In the genomic region with DNA sequence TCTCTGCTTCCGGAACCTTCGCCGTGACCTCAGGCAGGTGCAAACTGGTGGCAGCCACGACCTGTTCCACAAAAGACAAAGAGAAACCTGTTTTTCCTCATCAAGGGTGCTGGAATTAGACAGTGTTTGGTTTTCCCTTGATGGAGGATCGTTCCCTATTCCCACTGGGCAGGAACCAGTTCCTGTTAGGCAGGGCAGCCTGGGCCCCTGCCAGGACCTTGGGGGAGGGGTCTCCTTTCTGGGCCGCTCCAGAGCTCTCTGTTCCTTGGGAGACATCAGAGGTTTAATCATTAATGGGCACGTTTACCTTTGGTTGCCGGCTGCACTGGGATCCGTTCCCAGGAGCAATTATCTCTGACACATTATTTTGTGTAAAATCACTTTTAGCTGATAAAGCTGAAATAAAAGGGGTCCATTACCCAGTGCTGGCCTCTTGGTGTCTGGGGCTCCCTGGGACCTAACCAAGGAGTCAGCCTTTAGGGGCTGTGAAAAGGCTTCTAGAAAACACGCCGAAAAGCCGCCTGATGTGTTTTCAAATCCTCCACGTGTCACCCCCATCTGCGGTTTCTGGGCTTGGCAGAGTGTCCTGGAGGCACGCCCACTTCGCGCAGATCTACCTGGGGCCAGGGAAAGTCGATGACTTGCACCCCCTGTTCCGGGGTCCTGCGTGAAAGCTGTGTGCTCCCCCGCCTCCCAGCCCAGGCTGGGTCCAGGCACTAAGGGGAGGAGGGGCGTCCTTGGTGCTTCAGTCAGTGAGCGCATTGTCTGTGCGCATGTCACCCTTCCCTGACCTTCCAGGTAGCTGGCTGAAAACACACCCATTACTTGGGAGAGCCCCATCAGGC, we compare ENCODE assay signal across 8 mouse cellular contexts. TPM values are rescaled to one million over a fixed set of nuclear protein-coding genes. Genes with fewer than 3 reads are reported as not detected.
DNase-seq lines count a peak whose midpoint lies in the region; ATAC-seq and TF ChIP-seq lines count a peak whose summit lies in the region.

No protein-coding gene starts in this region.

- H3K4me3 ChIP-seq in heart, embryonic 15.5 days: no peak overlapping the region
- no peak overlapping the region for H3K4me3 ChIP-seq in limb, embryonic 15.5 days
- no peak overlapping the region for H3K4me3 ChIP-seq in stomach, embryonic 14.5 days (ENCODE audit: low read depth, low read length)
- H3K4me3 ChIP-seq in cerebellum, adult 2 months (replicated peaks; ENCODE audit: insufficient read depth, low read depth, low read length): no peak overlapping the region

- H3K36me3 ChIP-seq in heart, embryonic 15.5 days: no peaks in the 10 kb centered on the region
- no peaks in the 10 kb centered on the region for H3K36me3 ChIP-seq in limb, embryonic 15.5 days
- no peaks in the 10 kb centered on the region for H3K36me3 ChIP-seq in stomach, embryonic 14.5 days (ENCODE audit: control insufficient read depth, insufficient read depth, low read length)

- H3K9me3 ChIP-seq in heart, embryonic 15.5 days (replicated peaks): no peaks in the 10 kb centered on the region
- H3K9me3 ChIP-seq in limb, embryonic 15.5 days: no peaks in the 10 kb centered on the region
- H3K9me3 ChIP-seq in stomach, embryonic 14.5 days (ENCODE audit: control insufficient read depth, low read depth, low read length): no peaks in the 10 kb centered on the region

- DNase-seq in gastrocnemius, postnatal 14 days: peak; percentile 39
- no peak for DNase-seq in gastrocnemius, postnatal 25 days
- peak; percentile 64 for DNase-seq in MN1 (ENCODE audit: low spot score)
- DNase-seq in cerebellum, adult 2 months: no peak

- no peak for TF ChIP-seq CTCF in cerebellum, adult 2 months (IDR thresholded peaks at IDR 0.05; ENCODE audit: borderline replicate concordance, insufficient read depth, low read depth, low read length)

- H3K9ac ChIP-seq in heart, embryonic 15.5 days: no peak overlapping the region
- no peak overlapping the region for H3K9ac ChIP-seq in limb, embryonic 15.5 days
- H3K9ac ChIP-seq in stomach, embryonic 14.5 days (replicated peaks; ENCODE audit: low read depth, low read length): no peak overlapping the region

- H3K27ac ChIP-seq in heart, embryonic 15.5 days: peak overlapping the region; percentile 45; the same call in 1 of the 2 replicates
- peak overlapping the region; percentile 85 for H3K27ac ChIP-seq in limb, embryonic 15.5 days
- H3K27ac ChIP-seq in stomach, embryonic 14.5 days (ENCODE audit: low read length): peak overlapping the region; percentile 96
- H3K27ac ChIP-seq in cerebellum, adult 2 months (ENCODE audit: insufficient read depth, low read length): no peak overlapping the region

- intact Hi-C loops in gastrocnemius, postnatal 14 days (cut with DNase I; ENCODE audit: low total_unique reads): no loop called here

- 42% methylated on average over 24 of the region's 24 CpGs for WGBS in heart, embryonic 15.5 days
- 31% methylated on average over 24 of the region's 24 CpGs for WGBS in limb, embryonic 15.5 days
- WGBS in stomach, embryonic 14.5 days: 28% methylated on average over 24 of the region's 24 CpGs
- 39% methylated on average over 24 of the region's 24 CpGs for WGBS in cerebellum, adult 2 months

- H3K4me1 ChIP-seq in heart, embryonic 15.5 days (replicated peaks): peaks cover 53% of the 10 kb centered on the region
- H3K4me1 ChIP-seq in limb, embryonic 15.5 days: peaks cover 55% of the 10 kb centered on the region
- peaks cover 50% of the 10 kb centered on the region for H3K4me1 ChIP-seq in stomach, embryonic 14.5 days (ENCODE audit: control insufficient read depth, insufficient read depth, low read length)
- H3K4me1 ChIP-seq in cerebellum, adult 2 months (ENCODE audit: control insufficient read depth, insufficient read depth, low read length): peaks cover 25% of the 10 kb centered on the region

- 0 out of 2 replicates have a peak overlapping the region, but pooled peaks have one; percentile 6 for H3K4me2 ChIP-seq in heart, embryonic 15.5 days
- peak overlapping the region; percentile 8; the same call in 1 of the 2 replicates for H3K4me2 ChIP-seq in limb, embryonic 15.5 days
- 0 out of 2 replicates have a peak overlapping the region, but pooled peaks have one; percentile 6 for H3K4me2 ChIP-seq in stomach, embryonic 14.5 days (replicated peaks; ENCODE audit: low read depth, low read length)

- no peak; the same call in 1 of the 2 replicates for ATAC-seq in heart, embryonic 15.5 days (replicated peaks; ENCODE audit: insufficient number of reproducible peaks, insufficient read depth, low FRiP score, low read depth)
- ATAC-seq in limb, embryonic 15.5 days (ENCODE audit: insufficient number of reproducible peaks, low FRiP score, low TSS enrichment, low read depth): no peak
- peak; percentile 89 for ATAC-seq in stomach, embryonic 14.5 days (ENCODE audit: insufficient number of reproducible peaks, insufficient read depth, low FRiP score, low read depth)
- ATAC-seq in CD4-positive, CD25-positive, alpha-beta regulatory T cell, adult 4 months: no peak

- no peaks in the 10 kb centered on the region for H3K27me3 ChIP-seq in heart, embryonic 15.5 days
- no peaks in the 10 kb centered on the region for H3K27me3 ChIP-seq in limb, embryonic 15.5 days
- H3K27me3 ChIP-seq in stomach, embryonic 14.5 days (ENCODE audit: control insufficient read depth, insufficient read depth, low read length): no peaks in the 10 kb centered on the region
- H3K27me3 ChIP-seq in cerebellum, adult 2 months (ENCODE audit: control insufficient read depth, insufficient read depth, low read length): no peaks in the 10 kb centered on the region

- TF ChIP-seq POLR2A in cerebellum, adult 2 months (IDR thresholded peaks at IDR 0.05; ENCODE audit: borderline replicate concordance, insufficient read depth, low read length): no peak

RNA-seq across cellular contexts. Expression of gene Ppp1r13b, which starts 29.0 kb away (rescaled TPM):
- 1 to 10 TPM; 8.5 to 9.0 TPM for total RNA-seq in gastrocnemius, postnatal 14 days (2021)
- total RNA-seq in gastrocnemius, postnatal 25 days (2021): 1 to 10 TPM; 5.3 to 6.1 TPM
- 11.1 and 15.3 TPM in 2 replicates for polyA plus RNA-seq in heart, embryonic 15.5 days (2015; fragmentation: Nextera tagmentation; extraction: Ambion mirVana)
- 11.8 and 14.9 TPM in 2 replicates for polyA plus RNA-seq in limb, embryonic 15.5 days (2015; fragmentation: Nextera tagmentation; extraction: Ambion mirVana)
- 20.9 and 23.9 TPM in 2 replicates for polyA plus RNA-seq in stomach, embryonic 14.5 days (2014; fragmentation: Nextera tagmentation; extraction: Ambion mirVana)
- polyA plus RNA-seq in CD4-positive, CD25-positive, alpha-beta regulatory T cell, adult 4 months (2017; shearing (Covaris generic)): 10 to 100 TPM; 10.7 to 15.1 TPM
- 37.8 and 38.4 TPM in 2 replicates for polyA plus RNA-seq in cerebellum, adult 2 months (2012; rRNA removed)

RNA-seq across cellular contexts. Expression of gene Atp5mpl, which starts 29.8 kb away (rescaled TPM):
- total RNA-seq in gastrocnemius, postnatal 14 days (2021): 100 to 1,000 TPM; 816 to 919 TPM
- total RNA-seq in gastrocnemius, postnatal 25 days (2021): 100 to 1,000 TPM; 775 to 816 TPM
- polyA plus RNA-seq in heart, embryonic 15.5 days (2015; fragmentation: Nextera tagmentation; extraction: Ambion mirVana): 1,223 and 1,834 TPM in 2 replicates
- 515 and 585 TPM in 2 replicates for polyA plus RNA-seq in limb, embryonic 15.5 days (2015; fragmentation: Nextera tagmentation; extraction: Ambion mirVana)
- 681 and 750 TPM in 2 replicates for polyA plus RNA-seq in stomach, embryonic 14.5 days (2014; fragmentation: Nextera tagmentation; extraction: Ambion mirVana)
- polyA plus RNA-seq in CD4-positive, CD25-positive, alpha-beta regulatory T cell, adult 4 months (2017; shearing (Covaris generic)): 100 to 1,000 TPM; 202 to 279 TPM
- polyA plus RNA-seq in cerebellum, adult 2 months (2012; rRNA removed): 359 and 364 TPM in 2 replicates

RNA-seq across cellular contexts. Expression of gene Tdrd9, which starts 34.4 kb away (rescaled TPM):
- under 1 TPM; 0.31 to 0.38 TPM for total RNA-seq in gastrocnemius, postnatal 14 days (2021)
- total RNA-seq in gastrocnemius, postnatal 25 days (2021): under 1 TPM; 0.08 to 0.46 TPM
- 0.10 and 0.36 TPM in 2 replicates for polyA plus RNA-seq in heart, embryonic 15.5 days (2015; fragmentation: Nextera tagmentation; extraction: Ambion mirVana)
- polyA plus RNA-seq in limb, embryonic 15.5 days (2015; fragmentation: Nextera tagmentation; extraction: Ambion mirVana): 0.19 and 0.88 TPM in 2 replicates
- polyA plus RNA-seq in stomach, embryonic 14.5 days (2014; fragmentation: Nextera tagmentation; extraction: Ambion mirVana): 0.22 TPM in 1 of 2 replicates, not detected in the other
- not detected for polyA plus RNA-seq in CD4-positive, CD25-positive, alpha-beta regulatory T cell, adult 4 months (2017; shearing (Covaris generic))
- 0.17 and 0.21 TPM in 2 replicates for polyA plus RNA-seq in cerebellum, adult 2 months (2012; rRNA removed)

RNA-seq across cellular contexts. Expression of gene Rd3l, which starts 44.2 kb away (rescaled TPM):
- not detected for total RNA-seq in gastrocnemius, postnatal 14 days (2021)
- total RNA-seq in gastrocnemius, postnatal 25 days (2021): not detected
- polyA plus RNA-seq in heart, embryonic 15.5 days (2015; fragmentation: Nextera tagmentation; extraction: Ambion mirVana): 0.43 and 0.48 TPM in 2 replicates
- polyA plus RNA-seq in limb, embryonic 15.5 days (2015; fragmentation: Nextera tagmentation; extraction: Ambion mirVana): not detected in 2 replicates
- not detected in 2 replicates for polyA plus RNA-seq in stomach, embryonic 14.5 days (2014; fragmentation: Nextera tagmentation; extraction: Ambion mirVana)
- not detected for polyA plus RNA-seq in CD4-positive, CD25-positive, alpha-beta regulatory T cell, adult 4 months (2017; shearing (Covaris generic))
- 1.3 and 1.7 TPM in 2 replicates for polyA plus RNA-seq in cerebellum, adult 2 months (2012; rRNA removed)

Comparison
In these comparisons a context has a peak if more than half of its experiments do, and no peak if none do; other contexts are left out.
1. DNase-seq: peak in gastrocnemius, postnatal 14 days (single experiment) and MN1 (single experiment); none in gastrocnemius, postnatal 25 days (single experiment) and cerebellum, adult 2 months (0 of 2).
2. Peak in every context shown above with its lines, with median percentiles within 50 percentile points of each other: H3K4me2 ChIP-seq.